Mouse (Mus musculus) liver, embryonic 18 days (tissue): ENCODE data around the gene Gatad2b. TPM values are rescaled to one million over a fixed set of nuclear protein-coding genes. Genes with fewer than 3 reads are reported as not detected.

ENCODE experiments used
- polyA plus RNA-seq: library from polyadenylated mRNA; depleted of rRNA; stranded (reverse); fragments of >200 nt; gene quantifications from 2 replicates; pipeline ENCODE4 v1.2.3, GENCODE M21; 2012; rRNA removed

Gatad2b gene
- 3.9 and 5.1 TPM in 2 replicates for polyA plus RNA-seq

DNA sequence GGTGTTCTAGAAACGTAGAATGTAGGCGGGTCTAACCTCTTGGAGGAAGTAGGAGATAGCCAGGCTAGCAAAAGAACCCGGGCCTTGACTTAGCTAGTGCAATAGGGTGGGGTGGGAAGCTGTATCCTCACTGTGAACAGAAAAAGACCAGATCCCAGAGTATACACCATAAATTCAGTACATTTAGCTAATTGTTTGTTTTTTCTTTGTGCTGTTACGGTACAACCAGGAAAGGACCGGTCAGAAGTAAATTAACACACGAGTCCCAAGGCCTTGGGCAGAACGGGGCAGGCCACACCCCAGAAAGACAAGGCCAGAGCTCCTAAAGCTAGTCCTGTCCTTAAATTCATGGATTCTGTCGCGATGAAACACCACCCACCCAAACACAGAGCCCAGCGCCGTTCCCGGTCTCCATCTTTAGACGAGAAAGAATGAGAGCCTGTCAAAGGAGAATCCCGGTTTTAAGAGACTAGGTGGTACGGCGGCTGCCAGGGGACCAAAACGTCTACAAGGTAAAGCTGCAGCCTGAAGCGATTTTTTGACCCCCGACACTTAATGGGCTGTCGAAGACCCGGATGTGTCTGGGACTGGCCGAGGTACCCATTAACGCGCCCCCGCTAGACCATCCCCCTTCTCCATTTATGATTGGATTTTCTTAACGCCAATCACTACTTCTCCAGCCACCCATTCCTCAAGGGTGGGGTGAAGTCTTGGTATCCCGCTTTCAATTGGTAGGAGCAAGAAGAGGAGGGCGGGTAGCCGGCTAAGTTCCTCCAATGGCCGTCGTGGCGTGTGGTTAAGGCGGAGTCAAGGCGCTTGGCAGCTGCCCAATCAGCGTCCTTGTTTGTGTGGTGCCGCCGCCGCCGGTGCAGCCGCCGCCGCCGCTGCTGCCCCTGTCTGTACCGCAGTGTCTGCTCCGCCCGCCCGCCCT is at the start of gene Gatad2b:
Gene Gatad2b, plus strand, starts transcription at position 834 of the 931 bp plus-strand sequence.

DNA sequence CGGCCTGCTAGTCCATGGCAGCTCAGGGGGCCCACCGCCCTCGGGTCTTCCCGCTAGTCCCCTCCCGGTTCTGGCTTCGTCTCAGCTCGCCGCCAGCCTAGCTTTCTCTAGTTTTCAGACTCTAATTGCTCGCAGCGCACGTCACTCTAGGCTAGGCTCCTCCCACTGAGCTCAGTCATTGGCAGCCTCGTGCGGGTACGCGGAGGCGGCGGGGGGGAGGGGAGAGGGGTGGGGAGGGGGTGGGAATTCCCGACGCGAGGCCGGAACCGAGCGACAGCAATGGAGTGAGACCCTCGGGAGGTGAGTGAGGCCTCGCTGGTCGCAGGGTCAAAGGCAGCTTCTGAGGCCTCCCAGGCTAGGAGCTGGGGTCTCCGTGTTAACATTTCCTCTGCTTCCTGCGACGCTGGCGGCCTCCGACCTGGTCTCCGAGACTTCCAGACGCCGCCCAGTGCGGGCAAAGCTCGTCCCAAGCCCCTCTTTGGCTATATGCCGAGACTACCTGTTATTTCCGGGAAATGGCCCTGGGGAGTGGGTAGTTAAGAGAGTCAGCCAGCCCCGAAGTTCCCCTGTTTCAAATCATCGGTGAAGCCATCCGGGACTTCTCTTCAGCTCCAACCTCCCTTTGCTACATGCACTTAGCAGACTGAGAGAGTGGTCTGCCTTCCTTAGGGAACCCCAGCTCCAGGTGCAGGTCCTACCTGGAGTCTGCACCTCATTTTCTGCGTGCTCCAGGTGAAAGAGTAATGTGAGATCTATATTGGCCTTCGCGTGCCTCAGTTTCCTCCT is 44.8 kb upstream of the Gatad2b start, which contains the start of gene Slc39a1:
Gene Slc39a1, plus strand, starts transcription at position 213 of the 786 bp plus-strand sequence.

DNA sequence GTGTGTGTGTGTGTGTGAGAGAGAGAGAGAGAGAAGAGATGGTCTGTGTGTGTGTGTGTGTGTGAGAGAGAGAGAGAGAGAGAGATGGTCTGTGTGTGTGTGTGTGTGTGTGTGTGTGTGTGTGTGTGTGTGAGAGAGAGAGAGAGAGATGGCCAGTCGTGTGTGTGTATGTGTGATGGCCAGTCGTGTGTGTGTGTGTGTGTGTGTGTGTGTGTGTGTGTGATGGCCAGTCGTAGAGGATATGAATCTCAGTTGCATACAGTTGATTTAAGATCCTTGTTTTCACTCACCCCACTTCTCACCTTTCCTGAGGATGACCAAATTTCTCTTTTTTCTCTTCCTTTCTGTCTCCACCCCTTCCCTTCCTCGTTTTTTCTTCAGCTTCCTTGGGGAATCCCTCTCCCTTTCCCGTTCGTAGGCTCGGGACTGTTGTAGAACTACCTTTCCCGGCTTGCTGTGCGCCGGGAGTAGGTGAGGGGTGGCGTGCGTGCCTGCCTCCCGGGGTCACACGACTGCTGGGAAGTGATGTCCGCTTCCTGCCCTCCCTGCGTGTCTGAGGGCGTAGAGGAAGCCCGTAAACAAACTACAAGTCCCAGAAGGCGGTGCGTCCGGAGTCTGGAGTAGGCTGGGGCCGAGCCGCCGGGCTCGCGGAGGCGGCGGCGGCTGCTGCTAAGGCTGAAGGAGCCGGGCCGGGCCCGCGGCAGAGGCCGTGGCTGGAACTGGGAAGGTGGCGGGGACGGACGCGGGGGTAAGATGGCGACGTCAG is 39.1 kb upstream of the Gatad2b start, which contains the start of gene Crtc2:
Gene Crtc2, plus strand, starts transcription at position 511 of the 766 bp plus-strand sequence.

DNA sequence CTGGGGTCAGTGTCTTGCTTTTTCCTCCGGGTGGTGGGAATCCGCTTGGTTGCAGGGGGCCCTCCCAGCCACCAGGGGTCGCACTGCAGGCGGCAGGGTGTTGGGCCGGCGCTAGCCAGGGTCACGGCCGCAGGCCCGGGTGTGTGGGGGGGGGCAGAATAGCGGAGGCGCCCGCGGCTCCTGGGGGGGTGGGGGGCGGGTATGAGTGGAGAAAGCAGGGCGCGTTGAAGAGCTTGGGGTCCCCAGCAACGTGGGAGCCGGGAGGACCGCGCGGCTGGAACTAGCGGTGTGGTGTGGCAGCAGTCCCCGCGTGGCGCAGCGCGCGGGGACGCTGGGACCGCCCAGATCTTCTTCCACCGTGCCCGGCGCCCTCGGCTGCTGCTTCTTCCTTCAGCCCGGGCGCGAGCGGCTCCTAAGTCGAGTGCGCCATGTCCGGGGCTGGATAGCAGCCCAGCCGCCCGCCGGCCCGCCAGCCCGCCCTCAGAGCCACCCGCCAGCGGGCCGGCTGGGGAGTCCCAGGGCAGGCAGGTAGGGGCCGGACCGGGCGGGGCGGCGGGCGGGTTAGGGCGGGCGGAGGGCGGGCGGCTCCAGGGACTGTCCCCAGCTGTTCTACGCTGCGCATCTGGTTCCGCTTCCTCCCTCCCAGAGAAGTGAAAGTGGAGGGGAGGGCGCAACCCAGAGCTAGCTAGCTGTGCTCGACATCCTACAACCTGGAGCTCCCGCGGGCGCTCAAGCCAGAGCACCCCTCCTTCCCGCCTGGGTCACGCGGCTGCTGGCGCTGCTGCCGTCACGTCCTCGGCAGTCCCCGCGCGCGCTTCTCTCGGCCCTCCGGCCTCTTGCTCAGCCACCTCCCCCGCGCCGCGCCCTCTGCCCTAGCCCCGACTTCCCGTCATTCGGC is 27.7 kb upstream of the Gatad2b start, which contains the start of gene Dennd4b:
Gene Dennd4b, plus strand, starts transcription at position 152 of the 898 bp plus-strand sequence.

DNA sequence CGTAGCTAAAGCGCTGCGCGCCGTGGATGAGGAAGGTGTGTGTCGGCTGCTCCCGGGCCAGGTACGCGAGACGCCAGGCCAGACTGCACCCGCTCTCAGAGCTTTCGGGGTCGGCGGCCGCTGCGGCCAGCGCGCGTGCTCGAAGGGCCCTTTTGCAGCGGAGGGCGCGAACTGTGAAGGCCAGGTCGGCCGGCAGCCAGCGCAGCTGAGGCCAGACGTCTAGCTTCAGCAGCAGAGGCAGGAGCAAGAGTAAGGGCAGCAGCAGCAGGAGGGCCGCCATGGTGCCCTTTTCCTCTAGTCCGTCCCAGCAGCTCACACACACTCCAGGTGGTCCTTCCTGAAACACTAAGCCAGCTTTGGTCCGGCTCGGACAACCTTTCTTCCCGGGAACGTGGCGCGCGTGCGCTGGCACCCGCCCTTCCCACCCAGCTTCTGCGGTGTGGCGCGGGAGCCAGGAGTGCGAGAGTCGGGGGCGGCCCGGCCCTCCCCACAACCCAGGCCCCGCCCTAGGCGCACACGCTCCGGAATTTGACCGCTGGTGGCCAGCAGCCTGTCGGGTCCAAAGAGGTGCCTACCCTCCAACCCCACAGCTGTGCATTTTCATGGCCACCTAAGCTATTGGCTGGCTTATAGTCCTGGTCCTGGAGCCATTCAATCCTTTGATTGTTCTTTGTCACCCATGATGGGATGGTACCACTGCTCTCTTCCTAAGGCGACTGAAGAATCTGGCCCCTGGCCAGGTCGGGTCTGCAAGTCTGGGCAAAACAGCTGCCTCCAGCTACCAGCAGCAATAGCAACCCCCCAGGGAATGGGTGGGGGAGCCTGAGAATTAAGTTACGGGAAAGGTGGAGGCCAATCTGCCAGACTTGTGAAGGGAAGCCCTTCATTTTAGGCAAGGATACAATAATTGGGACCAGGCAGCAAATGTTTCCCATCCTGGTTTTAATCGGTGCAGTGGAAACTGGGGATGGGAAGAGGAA is 96.8 kb downstream of the Gatad2b start, which contains the start of gene Slc27a3:
Gene Slc27a3, minus strand, starts transcription at position 428 of the 980 bp plus-strand sequence.

Other genes with a start within 250 kb of the Gatad2b start
- gene 4933434E20Rik, start 241.5 kb upstream of the Gatad2b start, polyA plus RNA-seq, result 27.9 and 28.0 TPM in 2 replicates
- gene Ubap2l, start 240.6 kb upstream of the Gatad2b start, polyA plus RNA-seq, result 42.5 and 47.3 TPM in 2 replicates
- gene Tpm3, start 220.5 kb upstream of the Gatad2b start, polyA plus RNA-seq, result 79.1 and 85.0 TPM in 2 replicates
- gene Nup210l, start 189.0 kb upstream of the Gatad2b start, polyA plus RNA-seq, result 0.35 and 0.36 TPM in 2 replicates
- gene Rps27, start 79.5 kb upstream of the Gatad2b start, polyA plus RNA-seq, result 1,483 and 1,543 TPM in 2 replicates
- gene Rab13, start 79.5 kb upstream of the Gatad2b start, polyA plus RNA-seq, result 4.3 and 5.0 TPM in 2 replicates
- 28.2 and 29.7 TPM in 2 replicates for gene Jtb, start 61.6 kb upstream of the Gatad2b start, polyA plus RNA-seq
- gene Creb3l4, start 49.7 kb upstream of the Gatad2b start, polyA plus RNA-seq, result 0.24 TPM in 2 replicates
- 18.0 and 18.6 TPM in 2 replicates for gene Slc39a1, start 45.0 kb upstream of the Gatad2b start, polyA plus RNA-seq
- 7.5 and 9.5 TPM in 2 replicates for gene Crtc2, start 39.0 kb upstream of the Gatad2b start, polyA plus RNA-seq
- gene Dennd4b, start 28.0 kb upstream of the Gatad2b start, polyA plus RNA-seq, result 4.3 and 5.1 TPM in 2 replicates
- gene Slc27a3, start 96.8 kb downstream of the Gatad2b start, polyA plus RNA-seq, result 2.1 and 2.4 TPM in 2 replicates
- gene Ints3, start 140.4 kb downstream of the Gatad2b start, polyA plus RNA-seq, result 9.3 and 11.7 TPM in 2 replicates
- gene Npr1, start 172.7 kb downstream of the Gatad2b start, polyA plus RNA-seq, result 13.2 and 15.2 TPM in 2 replicates
- gene Ilf2, start 182.9 kb downstream of the Gatad2b start, polyA plus RNA-seq, result 24.2 and 24.3 TPM in 2 replicates
- gene Snapin, start 197.9 kb downstream of the Gatad2b start, polyA plus RNA-seq, result 10.8 and 11.4 TPM in 2 replicates
- 41.0 and 42.8 TPM in 2 replicates for gene Chtop, start 216.3 kb downstream of the Gatad2b start, polyA plus RNA-seq
- 63.9 and 76.4 TPM in 2 replicates for gene S100a1, start 221.2 kb downstream of the Gatad2b start, polyA plus RNA-seq
- gene S100a13, start 221.3 kb downstream of the Gatad2b start, polyA plus RNA-seq, result 20.9 and 23.5 TPM in 2 replicates
- gene S100a14, start 233.7 kb downstream of the Gatad2b start, polyA plus RNA-seq, result 0.13 and 0.25 TPM in 2 replicates
- gene S100a16, start 244.1 kb downstream of the Gatad2b start, polyA plus RNA-seq, result 21.5 and 26.1 TPM in 2 replicates